Mouse (Mus musculus) kidney, postnatal 25 days (tissue): ENCODE data around the gene Itfg1.

Source experiments
- DNase-seq, 2 experiments: peaks; one replicate each; pipeline ENCODE4 v3.0.0; 2021; ENCODE audit warnings: mixed read lengths in 2 of 2

Itfg1 gene

GRCm38 (mm10) chr8:85717271-85717670 lies 123.5 kb downstream of the Itfg1 start:
- no peak for DNase-seq

- no peak for DNase-seq
Observed at GRCm38 (mm10) chr8:85716696-85717095, 124.0 kb downstream of the Itfg1 start.

GRCm38 (mm10) chr8:85706988-85707387 lies 133.7 kb downstream of the Itfg1 start:
- DNase-seq, result no peak

GRCm38 (mm10) chr8:85700751-85701351 lies 139.9 kb downstream of the Itfg1 start, which contains the start of gene Neto2:
Gene Neto2, minus strand, starts transcription at chr8:85700924.
- DNase-seq, result peak; percentile 58 to 77

GRCm38 (mm10) chr8:85700101-85700750 lies 140.5 kb downstream of the Itfg1 start:
- peak; percentile 35 to 52 for DNase-seq

GRCm38 (mm10) chr8:85699051-85699450 lies 141.7 kb downstream of the Itfg1 start:
- peak; percentile 50 to 66 for DNase-seq
